Mouse (Mus musculus): ENCODE data around the gene Nhlh1. TPM values are rescaled to one million over a fixed set of nuclear protein-coding genes. Genes with fewer than 3 reads are reported as not detected.
A peak's percentile ranks its signal among the peaks of the same experiment; 100 is the strongest.

Gene Nhlh1
- polyA plus RNA-seq, 1 experiment from 2014 or later: 4.1 TPM

DNA sequence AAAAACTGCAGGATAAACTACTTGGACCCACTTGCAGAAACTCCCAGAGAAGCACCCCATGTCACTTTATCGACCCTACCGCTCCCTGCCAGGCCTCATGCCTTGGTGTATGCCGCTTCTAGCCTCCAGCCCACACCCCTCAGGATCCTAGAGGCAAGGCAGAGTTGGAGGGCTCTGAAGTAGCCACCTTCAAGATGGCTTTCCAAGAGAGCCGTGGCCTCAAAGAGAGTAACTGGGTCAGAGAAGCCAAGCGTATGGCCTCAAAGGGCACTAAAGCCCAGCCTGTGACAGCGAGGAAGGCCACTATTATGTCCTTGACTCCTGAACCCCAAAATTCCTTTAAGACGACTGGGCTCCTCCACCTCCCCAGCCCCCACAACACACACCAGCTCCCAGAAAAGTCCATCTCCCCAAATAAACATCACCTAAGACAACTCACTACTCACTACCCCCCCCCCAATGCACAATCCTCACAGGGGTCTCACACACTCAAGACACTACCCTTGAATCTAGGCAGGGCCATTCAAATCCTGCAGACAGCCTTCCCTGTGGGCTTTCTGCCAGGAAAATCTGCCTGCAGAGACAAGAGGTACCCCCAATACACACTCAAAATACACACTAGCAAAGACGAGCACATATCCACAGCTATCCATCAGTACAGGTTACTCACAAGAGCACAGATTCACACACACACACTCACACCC, 32.0 kb downstream of the Nhlh1 start:
- ATAC-seq (ENCODE audit: insufficient number of reproducible peaks, insufficient read depth, low FRiP score, low TSS enrichment): no peak
- 38% methylated on average over 8 of the region's 8 CpGs for WGBS
- Histone ChIP-seq H3K36me3 (peaks cover 12% of the 10 kb centered on the region; the same call in 1 of the 2 replicates), H3K27ac (0 out of 2 replicates have a peak overlapping the region, but pooled peaks have one; percentile 26), H3K9me3 (no peaks in the 10 kb centered on the region), H3K27me3 (no peaks in the 10 kb centered on the region), H3K4me2 (replicated peaks) (peak overlapping the region; percentile 62), H3K4me1 (peaks cover 49% of the 10 kb centered on the region), H3K4me3 (peak overlapping the region; percentile 89), H3K9ac (peak overlapping the region; percentile 95)

DNA sequence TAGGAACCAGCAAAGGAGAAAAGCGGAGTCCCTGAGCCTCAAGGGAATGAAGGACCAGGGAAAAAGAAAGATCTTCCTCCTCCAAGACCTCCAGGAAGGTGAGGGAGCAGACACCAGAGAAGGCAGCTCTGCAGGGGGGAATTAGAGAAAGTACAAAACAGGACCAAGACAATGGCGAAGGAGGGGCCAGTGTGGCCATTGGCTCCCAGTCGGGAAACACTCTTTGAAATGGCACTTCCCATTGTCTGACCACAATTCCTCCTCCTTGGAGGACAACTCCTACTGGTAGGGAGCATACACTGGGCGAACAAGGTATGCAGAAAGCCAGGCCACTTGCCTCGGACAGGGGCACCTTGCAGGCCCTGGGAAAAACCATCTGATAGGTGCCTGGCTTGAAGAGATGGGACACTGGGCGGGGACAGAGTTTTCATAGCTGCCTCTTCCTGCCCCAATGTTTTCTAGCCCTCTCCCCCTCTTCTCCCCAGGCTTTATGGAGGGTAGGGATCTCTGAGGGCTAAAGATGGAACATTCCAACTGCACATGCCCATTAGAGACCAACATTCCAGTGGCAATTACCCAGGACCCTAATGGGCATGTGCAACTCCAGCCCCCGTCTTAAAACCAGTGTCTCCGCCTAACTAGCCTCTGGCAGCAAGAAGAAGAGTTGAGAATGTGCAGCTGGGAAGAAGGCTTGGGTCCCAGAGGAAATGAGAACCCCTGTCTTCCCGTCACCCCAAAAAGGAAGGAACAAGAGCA, 33.1 kb downstream of the Nhlh1 start:
- Histone ChIP-seq H3K27ac (no peak overlapping the region), H3K4me2 (replicated peaks) (peak overlapping the region; percentile 62), H3K4me1 (peaks cover 59% of the 10 kb centered on the region), H3K4me3 (peak overlapping the region; percentile 89), H3K27me3 (no peaks in the 10 kb centered on the region), H3K9ac (peak overlapping the region; percentile 95; the same call in 1 of the 2 replicates), H3K36me3 (peaks cover 13% of the 10 kb centered on the region; the same call in 1 of the 2 replicates), H3K9me3 (no peaks in the 10 kb centered on the region)
- 41% methylated on average over 9 of the region's 9 CpGs for WGBS
- no peak for ATAC-seq (ENCODE audit: insufficient number of reproducible peaks, insufficient read depth, low FRiP score, low TSS enrichment)

DNA sequence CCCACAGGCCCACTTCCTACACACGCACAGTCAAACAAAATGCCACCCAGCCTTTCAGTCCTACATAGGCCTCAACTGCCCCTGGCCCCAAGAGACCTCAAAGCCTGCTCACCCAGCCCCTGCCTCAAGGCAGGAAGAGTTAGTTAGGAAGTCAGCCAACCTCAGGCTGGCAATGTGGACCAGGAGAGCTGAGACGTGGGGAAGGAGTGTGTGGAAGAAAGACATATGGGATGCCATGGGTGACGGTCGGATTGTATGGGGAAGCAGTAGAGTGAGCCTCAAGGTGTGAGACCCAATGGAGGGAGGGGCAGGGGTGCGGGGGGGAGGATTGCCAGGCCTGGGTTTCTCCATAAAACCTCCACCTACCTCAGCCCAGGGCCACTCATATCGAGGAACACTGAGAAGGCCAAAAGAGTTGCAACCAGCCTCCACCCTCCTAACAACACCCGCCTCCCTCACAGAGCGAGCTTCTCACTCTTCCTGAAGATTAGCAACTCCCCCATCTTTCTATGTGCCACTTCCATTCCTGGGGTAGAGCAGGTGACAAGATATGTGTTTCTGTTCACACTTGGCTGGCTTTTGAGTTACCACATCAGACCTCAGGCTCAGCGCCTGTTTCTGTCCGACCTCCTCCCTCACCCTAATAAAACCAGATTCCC, 37.4 kb downstream of the Nhlh1 start:
- Histone ChIP-seq H3K27me3 (no peaks in the 10 kb centered on the region), H3K27ac (no peak overlapping the region), H3K4me3 (no peak overlapping the region), H3K4me1 (peaks cover 82% of the 10 kb centered on the region), H3K9me3 (no peaks in the 10 kb centered on the region), H3K9ac (no peak overlapping the region), H3K4me2 (replicated peaks) (no peak overlapping the region), H3K36me3 (peaks cover 17% of the 10 kb centered on the region; the same call in 1 of the 2 replicates)
- WGBS: 79% methylated on average over 10 of the region's 10 CpGs
- ATAC-seq (ENCODE audit: insufficient number of reproducible peaks, insufficient read depth, low FRiP score, low TSS enrichment): no peak

DNA sequence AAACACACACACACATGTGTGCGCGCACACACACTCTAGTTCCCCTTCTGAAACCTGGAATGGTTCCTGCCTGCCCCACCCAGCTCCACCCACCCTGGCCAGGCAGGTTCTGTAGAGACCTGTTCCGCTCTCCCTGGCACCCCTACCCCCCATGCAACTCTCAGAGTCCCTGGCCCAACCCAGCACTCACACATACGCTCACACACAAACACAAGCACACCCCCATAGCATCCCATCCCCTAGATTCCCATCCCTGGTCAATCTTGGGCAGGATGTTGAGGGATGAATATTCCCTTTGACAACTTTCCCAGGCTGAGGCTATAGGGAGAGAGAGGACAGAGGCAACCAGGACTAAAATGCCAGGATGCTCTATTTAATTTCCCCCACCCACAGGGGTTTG, 38.0 kb downstream of the Nhlh1 start:
- H3K4me1 ChIP-seq: peaks cover 78% of the 10 kb centered on the region
- H3K27me3 ChIP-seq: no peaks in the 10 kb centered on the region
- H3K9ac ChIP-seq: no peak overlapping the region
- peaks cover 20% of the 10 kb centered on the region; the same call in 1 of the 2 replicates for H3K36me3 ChIP-seq
- H3K4me3 ChIP-seq: no peak overlapping the region
- ATAC-seq (ENCODE audit: insufficient number of reproducible peaks, insufficient read depth, low FRiP score, low TSS enrichment): no peak
- WGBS: 90% methylated on average over 4 of the region's 4 CpGs
- no peak overlapping the region for H3K27ac ChIP-seq
- no peak overlapping the region for H3K4me2 ChIP-seq (replicated peaks)
- H3K9me3 ChIP-seq: no peaks in the 10 kb centered on the region

DNA sequence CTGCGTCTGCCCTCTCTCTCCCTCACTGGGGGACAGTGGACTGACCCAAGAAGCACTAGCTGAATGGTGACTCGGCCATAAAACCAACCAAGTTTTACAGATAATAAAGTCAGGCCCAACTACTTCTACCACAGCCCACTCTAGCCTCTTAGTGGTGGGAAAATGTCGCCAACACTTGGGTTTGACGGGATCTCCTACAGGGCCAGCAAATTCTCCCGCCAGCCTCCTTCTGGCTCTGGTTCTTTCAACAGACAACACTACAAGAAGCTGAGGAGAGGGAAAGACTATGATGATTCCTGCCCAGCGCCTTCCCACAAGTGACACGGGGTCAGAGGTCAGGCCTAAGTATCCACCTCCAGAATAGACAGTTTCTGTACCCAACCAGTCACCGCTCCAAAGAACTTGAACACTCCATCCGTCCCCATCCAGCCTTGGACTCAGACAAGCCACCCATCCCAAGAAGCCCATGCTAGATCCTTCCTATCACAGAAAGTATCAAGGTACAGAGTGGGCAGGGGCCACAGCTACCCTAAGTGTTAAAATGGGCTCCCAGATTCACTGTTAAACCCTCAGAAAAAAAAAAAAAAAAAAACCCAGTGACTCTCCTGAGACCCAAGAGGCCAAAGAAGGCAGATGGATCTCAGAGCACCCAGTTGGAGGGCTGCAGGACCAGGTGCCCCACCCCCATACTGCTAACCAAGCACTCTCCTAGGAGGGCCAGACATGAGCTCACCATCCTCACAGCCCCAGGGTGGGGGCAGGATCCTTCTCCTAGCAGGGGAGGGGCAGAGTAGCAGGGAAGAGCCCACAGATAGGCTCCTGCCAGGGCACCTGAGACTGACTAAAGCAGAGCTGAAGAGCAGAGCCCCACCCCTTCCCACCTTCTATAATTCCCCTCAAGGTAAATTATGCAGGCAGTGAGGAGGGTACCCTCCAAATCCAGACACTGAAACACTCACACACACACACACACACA, 38.7 kb downstream of the Nhlh1 start:
- H3K27me3 ChIP-seq: no peaks in the 10 kb centered on the region
- H3K4me2 ChIP-seq (replicated peaks): no peak overlapping the region
- H3K27ac ChIP-seq: peak overlapping the region; percentile 90
- no peak for ATAC-seq (ENCODE audit: insufficient number of reproducible peaks, insufficient read depth, low FRiP score, low TSS enrichment)
- H3K4me1 ChIP-seq: peaks cover 73% of the 10 kb centered on the region
- 84% methylated on average over 9 of the region's 9 CpGs for WGBS
- H3K9me3 ChIP-seq: no peaks in the 10 kb centered on the region
- peaks cover 20% of the 10 kb centered on the region; the same call in 1 of the 2 replicates for H3K36me3 ChIP-seq
- H3K4me3 ChIP-seq: no peak overlapping the region
- no peak overlapping the region for H3K9ac ChIP-seq

DNA sequence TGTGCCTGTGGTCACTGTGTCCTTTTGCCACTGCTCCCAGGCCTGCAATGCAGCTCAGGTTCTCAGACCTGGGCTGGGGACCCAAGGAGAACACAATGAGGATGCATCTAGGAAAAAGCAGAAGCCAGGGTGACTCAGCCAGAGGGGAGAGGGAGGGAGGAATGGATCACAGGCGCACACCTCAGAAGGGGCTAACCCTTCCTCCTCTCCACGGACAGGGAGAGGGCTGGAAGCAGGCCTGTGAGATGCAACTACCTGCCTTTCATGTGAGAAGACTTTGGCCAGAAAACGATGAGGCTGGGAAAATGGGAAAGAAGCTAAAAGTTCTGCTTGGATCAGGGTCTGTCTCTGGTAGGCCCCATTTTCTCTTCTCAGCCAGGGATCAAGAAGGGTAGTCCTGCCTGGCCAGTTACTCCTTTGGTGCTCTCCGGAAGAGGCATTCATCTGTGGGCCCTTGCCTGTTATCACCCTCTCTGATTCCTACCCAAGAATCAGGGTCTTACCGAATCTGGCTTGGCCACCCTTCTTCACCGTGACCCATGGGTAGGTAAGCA, 39.8 kb downstream of the Nhlh1 start:
- ATAC-seq (ENCODE audit: insufficient number of reproducible peaks, insufficient read depth, low FRiP score, low TSS enrichment): 0 out of 2 replicates have a peak, but pooled peaks have one; percentile 2
- 67% methylated on average over 6 of the region's 6 CpGs for WGBS
- Histone ChIP-seq H3K4me1 (peaks cover 67% of the 10 kb centered on the region), H3K36me3 (peaks cover 27% of the 10 kb centered on the region), H3K27me3 (no peaks in the 10 kb centered on the region), H3K9ac (peak overlapping the region; percentile 34; the same call in 1 of the 2 replicates), H3K27ac (peak overlapping the region; percentile 90), H3K4me2 (replicated peaks) (peak overlapping the region; percentile 21), H3K4me3 (no peak overlapping the region), H3K9me3 (no peaks in the 10 kb centered on the region)

DNA sequence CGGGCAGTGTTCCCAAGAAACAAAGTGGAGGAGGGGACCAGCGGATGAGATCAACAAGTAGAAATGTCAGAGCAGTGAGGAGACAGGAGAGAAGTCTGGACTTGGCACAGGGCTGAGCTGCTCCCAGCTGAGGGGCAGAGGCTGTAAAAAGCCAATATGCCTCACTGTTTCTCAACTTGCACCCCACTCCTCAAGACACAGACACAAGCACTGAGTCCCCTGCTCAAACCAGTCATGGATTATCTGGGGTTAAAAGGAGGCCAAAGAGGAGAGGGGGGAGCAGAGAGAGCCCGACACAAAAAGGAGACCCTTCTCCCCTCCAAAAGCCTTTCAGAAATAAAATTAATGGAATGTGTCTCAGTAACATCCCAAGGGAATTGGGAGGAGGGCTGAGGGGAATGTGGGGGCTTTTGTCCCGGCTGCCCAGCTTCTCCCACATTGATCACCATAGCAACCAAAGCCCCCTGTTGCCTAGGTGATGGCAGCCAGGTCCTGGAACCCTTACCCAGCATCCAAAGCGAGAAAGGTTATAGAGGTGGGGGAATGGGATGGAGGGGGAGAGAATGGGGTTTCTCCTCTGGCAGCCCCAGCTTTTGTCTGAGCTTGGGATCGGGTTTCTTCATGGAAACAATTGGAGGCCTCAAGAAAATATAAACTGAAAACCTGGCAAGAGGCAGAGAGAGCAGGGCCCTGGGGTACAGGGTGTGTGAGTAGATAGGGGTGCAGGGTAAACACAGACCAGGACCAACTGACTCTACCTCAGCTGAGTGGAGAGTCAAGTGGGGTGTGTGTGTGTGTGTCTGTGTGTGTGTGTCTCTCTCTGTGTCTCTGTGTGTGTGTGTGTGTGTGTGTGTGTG, 40.5 kb downstream of the Nhlh1 start:
- H3K9ac ChIP-seq: peak overlapping the region; percentile 34; the same call in 1 of the 2 replicates
- no peaks in the 10 kb centered on the region for H3K9me3 ChIP-seq
- peaks cover 60% of the 10 kb centered on the region for H3K4me1 ChIP-seq
- H3K27me3 ChIP-seq: no peaks in the 10 kb centered on the region
- peaks cover 24% of the 10 kb centered on the region for H3K36me3 ChIP-seq
- 22% methylated on average over 6 of the region's 6 CpGs for WGBS
- H3K27ac ChIP-seq: peak overlapping the region; percentile 90
- ATAC-seq (ENCODE audit: insufficient number of reproducible peaks, insufficient read depth, low FRiP score, low TSS enrichment): peak; percentile 61
- H3K4me3 ChIP-seq: no peak overlapping the region
- peak overlapping the region; percentile 21 for H3K4me2 ChIP-seq (replicated peaks)

DNA sequence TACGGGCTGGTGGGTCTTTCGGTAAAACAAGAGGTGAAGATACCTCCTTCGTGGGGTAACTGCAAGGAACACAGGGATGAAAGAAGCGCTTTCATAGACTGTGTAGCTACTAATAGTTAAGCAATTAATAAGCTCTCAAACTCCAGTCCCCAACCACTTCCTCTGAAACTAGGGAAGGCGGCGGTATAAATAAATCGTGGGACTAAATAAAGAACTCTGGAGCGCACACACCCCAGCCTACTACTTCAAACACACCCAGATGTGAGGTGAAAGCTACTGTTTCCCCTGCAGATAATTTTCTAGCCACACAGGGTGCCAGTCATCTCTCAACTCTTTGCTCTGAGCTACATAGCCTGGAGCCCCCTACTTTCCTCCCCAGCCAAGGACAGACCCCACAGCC, 41.3 kb downstream of the Nhlh1 start:
- peak overlapping the region; percentile 21; the same call in 1 of the 2 replicates for H3K4me2 ChIP-seq (replicated peaks)
- no peaks in the 10 kb centered on the region for H3K9me3 ChIP-seq
- peak overlapping the region; percentile 90 for H3K27ac ChIP-seq
- H3K4me3 ChIP-seq: no peak overlapping the region
- H3K27me3 ChIP-seq: no peaks in the 10 kb centered on the region
- H3K36me3 ChIP-seq: peaks cover 31% of the 10 kb centered on the region
- no peak for ATAC-seq (ENCODE audit: insufficient number of reproducible peaks, insufficient read depth, low FRiP score, low TSS enrichment)
- H3K9ac ChIP-seq: no peak overlapping the region
- H3K4me1 ChIP-seq: peaks cover 58% of the 10 kb centered on the region
- 85% methylated on average over 8 of the region's 8 CpGs for WGBS

DNA sequence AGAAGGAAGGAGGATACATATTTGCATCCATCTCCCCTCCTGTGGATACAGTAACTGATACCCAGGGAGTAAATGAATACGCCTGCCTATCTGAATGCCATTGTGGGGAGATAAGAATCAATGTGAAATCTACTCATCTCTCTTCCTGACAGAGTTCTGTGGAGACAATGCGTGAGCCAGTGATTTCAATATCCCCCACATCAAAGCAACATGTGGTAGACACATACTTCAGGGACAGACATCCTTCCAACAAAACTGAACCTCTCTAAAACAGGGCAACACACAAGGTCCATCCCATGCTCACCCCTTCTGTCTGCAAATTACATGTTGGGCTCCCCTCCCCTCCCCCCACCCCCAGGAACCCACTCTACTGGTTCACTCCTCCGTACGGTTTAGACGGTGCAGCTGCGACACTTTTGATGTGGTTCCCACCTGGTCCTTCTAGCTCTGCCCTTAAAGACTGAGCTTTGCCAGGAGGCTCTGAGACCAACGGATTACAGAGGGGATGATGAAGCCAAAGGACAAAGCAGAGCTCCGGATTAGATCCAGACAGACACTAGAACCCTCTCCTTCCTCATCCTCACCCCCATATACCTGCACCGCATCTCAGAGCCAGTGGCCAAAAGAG, 41.9 kb downstream of the Nhlh1 start:
- H3K4me3 ChIP-seq: no peak overlapping the region
- H3K4me2 ChIP-seq (replicated peaks): no peak overlapping the region
- 68% methylated on average over 9 of the region's 9 CpGs for WGBS
- H3K27me3 ChIP-seq: no peaks in the 10 kb centered on the region
- H3K4me1 ChIP-seq: peaks cover 56% of the 10 kb centered on the region
- H3K9ac ChIP-seq: no peak overlapping the region
- peaks cover 34% of the 10 kb centered on the region for H3K36me3 ChIP-seq
- H3K27ac ChIP-seq: peak overlapping the region; percentile 90
- no peak for ATAC-seq (ENCODE audit: insufficient number of reproducible peaks, insufficient read depth, low FRiP score, low TSS enrichment)
- no peaks in the 10 kb centered on the region for H3K9me3 ChIP-seq

DNA sequence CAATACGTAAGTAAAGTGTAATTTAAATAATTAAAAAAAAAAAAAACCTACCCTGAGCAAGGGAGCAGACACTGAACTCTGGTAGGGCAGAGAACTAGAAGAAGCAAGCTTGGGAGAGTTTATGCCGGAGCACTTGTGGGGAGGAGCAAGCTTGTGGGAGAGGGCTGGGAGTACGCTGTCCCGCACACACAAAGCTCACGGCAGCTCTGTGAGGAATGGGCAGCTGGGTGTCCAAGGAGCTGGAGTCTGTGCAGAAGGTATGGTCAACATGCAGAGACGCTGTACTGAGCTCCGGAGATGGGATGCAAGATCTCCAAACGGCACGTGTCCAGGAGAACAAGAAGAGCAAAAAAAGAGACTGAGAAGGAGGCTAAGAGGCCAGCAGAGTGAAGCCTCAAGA, 42.6 kb downstream of the Nhlh1 start:
- Histone ChIP-seq H3K36me3 (peaks cover 38% of the 10 kb centered on the region), H3K9me3 (no peaks in the 10 kb centered on the region), H3K27ac (no peak overlapping the region), H3K27me3 (no peaks in the 10 kb centered on the region), H3K4me1 (peaks cover 50% of the 10 kb centered on the region), H3K4me3 (no peak overlapping the region), H3K9ac (no peak overlapping the region), H3K4me2 (replicated peaks) (no peak overlapping the region)
- 75% methylated on average over 9 of the region's 9 CpGs for WGBS
- no peak for ATAC-seq (ENCODE audit: insufficient number of reproducible peaks, insufficient read depth, low FRiP score, low TSS enrichment)
